Mouse (Mus musculus): ENCODE measurements around the gene Rnf135. TPM values are rescaled to one million over a fixed set of nuclear protein-coding genes. Genes with fewer than 3 reads are reported as not detected.

Gene Rnf135
- polyA plus RNA-seq, 1 experiment: 2.3 TPM

GRCm38 (mm10) chr11:80199316-80199715 lies 15.7 kb downstream of the Rnf135 start:
- H3K4me1 ChIP-seq (ENCODE audit: control insufficient read depth, insufficient read depth, low read length): no peaks in the 10 kb centered on the region

GRCm38 (mm10) chr11:80199773-80200172 lies 16.1 kb downstream of the Rnf135 start:
- 90% methylated on average over 2 of the region's 2 CpGs for WGBS
- no peak for TF ChIP-seq POLR2A (IDR thresholded peaks at IDR 0.05; ENCODE audit: borderline replicate concordance, control insufficient read depth, low read depth, low read length)
- TF ChIP-seq CTCF (IDR thresholded peaks at IDR 0.05; ENCODE audit: control insufficient read depth, insufficient read depth, low read length): no peak
- H3K4me3 ChIP-seq (replicated peaks; ENCODE audit: control insufficient read depth, low read depth, low read length): no peak overlapping the region
- no peak overlapping the region for H3K27ac ChIP-seq (ENCODE audit: control insufficient read depth, insufficient read depth, low read depth, low read length, poor library complexity)
- no peaks in the 10 kb centered on the region for H3K4me1 ChIP-seq (ENCODE audit: control insufficient read depth, insufficient read depth, low read length)

More at GRCm38 (mm10) chr11:80199316-80199715, 15.7 kb downstream of the Rnf135 start:
- 84% methylated on average over 3 of the region's 3 CpGs for WGBS
- TF ChIP-seq POLR2A (IDR thresholded peaks at IDR 0.05; ENCODE audit: borderline replicate concordance, control insufficient read depth, low read depth, low read length): no peak
- TF ChIP-seq CTCF (IDR thresholded peaks at IDR 0.05; ENCODE audit: control insufficient read depth, insufficient read depth, low read length): no peak
- H3K27ac ChIP-seq (ENCODE audit: control insufficient read depth, insufficient read depth, low read depth, low read length, poor library complexity): no peak overlapping the region
- H3K4me3 ChIP-seq (replicated peaks; ENCODE audit: control insufficient read depth, low read depth, low read length): no peak overlapping the region

- TF ChIP-seq CTCF (IDR thresholded peaks at IDR 0.05; ENCODE audit: control insufficient read depth, insufficient read depth, low read length): peak; percentile 53
- no peak for TF ChIP-seq POLR2A (IDR thresholded peaks at IDR 0.05; ENCODE audit: borderline replicate concordance, control insufficient read depth, low read depth, low read length)
- 75% methylated on average over 1 of the region's 1 CpGs for WGBS
- H3K4me3 ChIP-seq (replicated peaks; ENCODE audit: control insufficient read depth, low read depth, low read length): no peak overlapping the region
- no peaks in the 10 kb centered on the region for H3K4me1 ChIP-seq (ENCODE audit: control insufficient read depth, insufficient read depth, low read length)
- H3K27ac ChIP-seq (ENCODE audit: control insufficient read depth, insufficient read depth, low read depth, low read length, poor library complexity): no peak overlapping the region
These were observed 16.7 kb downstream of the Rnf135 start for GRCm38 (mm10) chr11:80200326-80200725.

GRCm38 (mm10) chr11:80202296-80202695 lies 18.6 kb downstream of the Rnf135 start:
- WGBS: 86% methylated on average over 6 of the region's 6 CpGs
- H3K4me1 ChIP-seq (ENCODE audit: control insufficient read depth, insufficient read depth, low read length): no peaks in the 10 kb centered on the region
- TF ChIP-seq POLR2A (IDR thresholded peaks at IDR 0.05; ENCODE audit: borderline replicate concordance, control insufficient read depth, low read depth, low read length): no peak
- no peak for TF ChIP-seq CTCF (IDR thresholded peaks at IDR 0.05; ENCODE audit: control insufficient read depth, insufficient read depth, low read length)
- no peak overlapping the region for H3K27ac ChIP-seq (ENCODE audit: control insufficient read depth, insufficient read depth, low read depth, low read length, poor library complexity)
- no peak overlapping the region for H3K4me3 ChIP-seq (replicated peaks; ENCODE audit: control insufficient read depth, low read depth, low read length)

- no peak overlapping the region for H3K4me3 ChIP-seq (replicated peaks; ENCODE audit: control insufficient read depth, low read depth, low read length)
- H3K27ac ChIP-seq (ENCODE audit: control insufficient read depth, insufficient read depth, low read depth, low read length, poor library complexity): no peak overlapping the region
- 76% methylated on average over 3 of the region's 3 CpGs for WGBS
- TF ChIP-seq CTCF (IDR thresholded peaks at IDR 0.05; ENCODE audit: control insufficient read depth, insufficient read depth, low read length) (no peak), POLR2A (IDR thresholded peaks at IDR 0.05; ENCODE audit: borderline replicate concordance, control insufficient read depth, low read depth, low read length) (no peak)
- no peaks in the 10 kb centered on the region for H3K4me1 ChIP-seq (ENCODE audit: control insufficient read depth, insufficient read depth, low read length)
These were observed 20.4 kb downstream of the Rnf135 start for GRCm38 (mm10) chr11:80204037-80204436.

GRCm38 (mm10) chr11:80204941-80205340 lies 21.3 kb downstream of the Rnf135 start:
- Histone ChIP-seq H3K27ac (ENCODE audit: control insufficient read depth, insufficient read depth, low read depth, low read length, poor library complexity) (no peak overlapping the region), H3K4me3 (replicated peaks; ENCODE audit: control insufficient read depth, low read depth, low read length) (no peak overlapping the region), H3K4me1 (ENCODE audit: control insufficient read depth, insufficient read depth, low read length) (no peaks in the 10 kb centered on the region)
- no peak for TF ChIP-seq POLR2A (IDR thresholded peaks at IDR 0.05; ENCODE audit: borderline replicate concordance, control insufficient read depth, low read depth, low read length)
- TF ChIP-seq CTCF (IDR thresholded peaks at IDR 0.05; ENCODE audit: control insufficient read depth, insufficient read depth, low read length): no peak
- 72% methylated on average over 5 of the region's 5 CpGs for WGBS

- WGBS: 40% methylated on average over 7 of the region's 7 CpGs
- no peak overlapping the region for H3K4me3 ChIP-seq (replicated peaks; ENCODE audit: control insufficient read depth, low read depth, low read length)
- H3K4me1 ChIP-seq (ENCODE audit: control insufficient read depth, insufficient read depth, low read length): no peaks in the 10 kb centered on the region
- no peak overlapping the region for H3K27ac ChIP-seq (ENCODE audit: control insufficient read depth, insufficient read depth, low read depth, low read length, poor library complexity)
- TF ChIP-seq POLR2A (IDR thresholded peaks at IDR 0.05; ENCODE audit: borderline replicate concordance, control insufficient read depth, low read depth, low read length) (no peak), CTCF (IDR thresholded peaks at IDR 0.05; ENCODE audit: control insufficient read depth, insufficient read depth, low read length) (no peak)
These were observed 24.8 kb downstream of the Rnf135 start for GRCm38 (mm10) chr11:80208465-80208859.

- TF ChIP-seq CTCF (IDR thresholded peaks at IDR 0.05; ENCODE audit: control insufficient read depth, insufficient read depth, low read length) (peak; percentile 95), POLR2A (IDR thresholded peaks at IDR 0.05; ENCODE audit: borderline replicate concordance, control insufficient read depth, low read depth, low read length) (peak; percentile 62; the same call in 1 of the 2 replicates)
- WGBS: under 1% methylated on average over 78 of the region's 78 CpGs
- Histone ChIP-seq H3K4me1 (ENCODE audit: control insufficient read depth, insufficient read depth, low read length) (no peaks in the 10 kb centered on the region), H3K4me3 (replicated peaks; ENCODE audit: control insufficient read depth, low read depth, low read length) (peak within 1 kb of the TSS; percentile 97), H3K27ac (ENCODE audit: control insufficient read depth, insufficient read depth, low read depth, low read length, poor library complexity) (peak within 1 kb of the TSS; percentile 92)
These were observed 25.5 kb downstream of the Rnf135 start, which contains the start of gene Rhot1 for GRCm38 (mm10) chr11:80208860-80209800. TSS of gene Rhot1 (plus strand) at chr11:80209019.

Data from bone marrow, adult 2 months (tissue).